Mouse (Mus musculus): ENCODE results near the gene Gm28729. TPM values are rescaled to one million over a fixed set of nuclear protein-coding genes. Genes with fewer than 3 reads are reported as not detected.

The Gm28729 gene
- total RNA-seq, 2 experiments from 2014 or later, result not detected

- ATAC-seq (replicated peaks; ENCODE audit: low FRiP score, poor library complexity, severe bottlenecking), result no peak
These were observed 54.6 kb downstream of the Gm28729 start for GRCm38 (mm10) chr9:96470266-96470974.

DNA sequence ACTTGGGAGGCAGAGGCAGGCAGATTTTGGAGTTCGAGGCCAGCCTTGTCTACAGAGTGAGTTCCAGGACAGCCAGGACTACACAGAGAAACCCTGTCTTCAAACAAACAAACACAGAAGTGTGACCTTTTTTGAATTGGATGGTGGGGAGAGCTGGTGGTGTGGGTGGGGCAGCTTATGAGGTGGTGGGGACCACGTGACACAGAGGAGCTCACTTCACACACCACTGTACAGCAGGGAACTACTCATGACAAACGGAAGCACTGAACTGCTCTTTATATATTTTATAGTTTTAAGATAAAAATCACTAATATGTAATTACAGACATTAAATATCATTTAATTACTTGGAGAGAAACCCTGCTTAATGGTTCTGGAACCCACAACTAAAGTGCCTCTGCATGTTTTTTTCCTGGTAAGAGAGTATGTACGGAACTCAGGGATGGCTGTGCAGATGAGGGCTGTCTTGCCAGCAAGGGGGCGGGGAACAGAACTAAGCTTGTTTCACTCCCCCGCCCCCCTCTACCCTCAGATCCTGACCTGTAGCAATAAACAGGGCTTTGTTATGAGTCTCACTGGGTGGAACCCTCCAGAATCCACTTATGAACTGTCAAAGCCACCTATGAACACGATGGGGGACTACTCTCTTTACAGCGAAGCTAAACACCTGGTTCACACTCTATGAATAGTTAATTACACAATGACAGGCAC is 55.4 kb downstream of the Gm28729 start:
- no peak for ATAC-seq (replicated peaks; ENCODE audit: low FRiP score, poor library complexity, severe bottlenecking)

DNA sequence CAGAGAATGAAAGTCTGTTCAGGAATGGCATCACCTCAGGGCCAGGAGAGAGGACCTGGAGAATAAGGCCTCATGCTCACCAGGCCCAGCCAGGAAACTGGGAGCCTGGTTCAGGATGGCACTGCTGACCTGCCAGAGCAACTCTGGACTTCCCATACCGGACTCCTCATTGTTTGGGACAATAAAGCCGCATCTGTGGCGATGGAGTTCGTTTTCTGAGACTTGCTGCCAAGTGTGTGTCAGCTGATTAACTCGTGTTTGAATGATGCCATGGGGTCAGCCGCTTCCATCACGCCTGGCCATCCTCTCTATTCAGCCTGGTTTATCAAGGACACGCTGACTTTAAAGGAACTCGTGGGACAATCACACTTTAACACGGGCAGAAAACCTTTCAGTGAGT is 61.4 kb downstream of the Gm28729 start:
- ATAC-seq (replicated peaks; ENCODE audit: low FRiP score, poor library complexity, severe bottlenecking), result no peak

DNA sequence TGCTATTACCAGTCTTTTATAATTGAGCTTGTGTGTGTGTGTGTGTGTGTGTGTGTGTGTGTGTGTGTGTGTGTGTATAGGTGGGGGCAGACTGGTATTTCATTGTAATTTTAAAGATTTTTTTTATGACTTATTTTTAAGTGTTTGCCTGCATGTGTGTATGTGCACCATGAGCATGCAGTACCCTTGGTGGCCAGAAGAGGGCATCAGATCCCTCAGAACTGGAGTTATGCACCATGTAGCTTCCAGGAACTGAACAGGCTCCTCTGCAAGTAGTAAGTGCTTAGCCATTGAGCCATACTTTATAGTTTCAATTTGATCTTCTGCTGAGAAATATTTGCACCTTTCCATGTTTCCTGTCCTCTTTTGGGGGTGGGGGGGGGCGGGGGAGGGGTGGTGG is 63.5 kb downstream of the Gm28729 start:
- ATAC-seq (replicated peaks; ENCODE audit: low FRiP score, poor library complexity, severe bottlenecking), result no peak

- no peak for ATAC-seq (replicated peaks; ENCODE audit: low FRiP score, poor library complexity, severe bottlenecking)
These were observed 64.8 kb downstream of the Gm28729 start for GRCm38 (mm10) chr9:96460117-96460865.

- no peak for ATAC-seq (replicated peaks; ENCODE audit: low FRiP score, poor library complexity, severe bottlenecking)
These were observed 69.4 kb downstream of the Gm28729 start for GRCm38 (mm10) chr9:96455618-96456017.

- no peak for ATAC-seq (replicated peaks; ENCODE audit: low FRiP score, poor library complexity, severe bottlenecking)
These were observed 72.1 kb downstream of the Gm28729 start for GRCm38 (mm10) chr9:96452956-96453355.

GRCm38 (mm10) chr9:96450900-96451720 is 74.0 kb downstream of the Gm28729 start:
- ATAC-seq (replicated peaks; ENCODE audit: low FRiP score, poor library complexity, severe bottlenecking), result no peak

DNA sequence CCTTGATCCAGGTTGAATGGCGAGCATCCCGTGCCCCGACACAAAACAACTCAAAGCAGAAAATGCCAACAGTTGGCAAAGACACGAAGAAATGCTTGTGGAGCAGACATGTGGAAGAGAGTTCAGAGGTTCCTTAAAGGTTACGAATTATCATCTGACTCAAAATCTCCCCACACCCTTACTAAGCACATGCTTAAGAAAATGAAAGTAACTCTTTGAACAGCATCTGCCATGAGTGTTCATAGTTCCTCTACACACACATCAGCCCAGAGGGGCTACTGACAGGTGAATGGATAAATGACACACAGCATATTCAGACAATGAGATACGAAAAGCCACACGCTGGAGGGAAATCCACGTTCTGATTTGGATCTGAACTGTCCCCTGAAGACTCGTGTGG is 75.5 kb downstream of the Gm28729 start:
- no peak for ATAC-seq (replicated peaks; ENCODE audit: low FRiP score, poor library complexity, severe bottlenecking)

GRCm38 (mm10) chr9:96445351-96445750 is 79.7 kb downstream of the Gm28729 start:
- ATAC-seq (replicated peaks; ENCODE audit: low FRiP score, poor library complexity, severe bottlenecking), result no peak

DNA sequence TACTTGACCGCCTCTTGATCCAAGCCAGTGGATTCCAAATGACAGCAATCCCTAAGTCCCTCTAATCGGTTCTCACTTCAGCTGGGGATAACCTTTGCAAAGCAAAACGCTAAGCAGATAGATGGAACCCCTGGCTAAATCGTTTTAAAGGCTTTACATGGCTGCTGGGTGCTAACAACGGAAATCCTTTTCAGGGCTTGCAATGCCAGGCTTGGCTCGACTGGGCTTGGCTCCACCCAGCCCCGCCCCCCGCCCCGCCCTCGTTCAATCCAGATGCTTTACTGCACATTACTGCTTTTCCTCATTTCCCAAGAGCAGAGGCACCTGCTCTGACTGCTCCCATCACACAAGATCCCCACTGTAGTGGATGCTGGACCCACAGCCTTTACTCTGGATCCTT is 83.0 kb downstream of the Gm28729 start:
- no peak for ATAC-seq (replicated peaks; ENCODE audit: low FRiP score, poor library complexity, severe bottlenecking)

DNA sequence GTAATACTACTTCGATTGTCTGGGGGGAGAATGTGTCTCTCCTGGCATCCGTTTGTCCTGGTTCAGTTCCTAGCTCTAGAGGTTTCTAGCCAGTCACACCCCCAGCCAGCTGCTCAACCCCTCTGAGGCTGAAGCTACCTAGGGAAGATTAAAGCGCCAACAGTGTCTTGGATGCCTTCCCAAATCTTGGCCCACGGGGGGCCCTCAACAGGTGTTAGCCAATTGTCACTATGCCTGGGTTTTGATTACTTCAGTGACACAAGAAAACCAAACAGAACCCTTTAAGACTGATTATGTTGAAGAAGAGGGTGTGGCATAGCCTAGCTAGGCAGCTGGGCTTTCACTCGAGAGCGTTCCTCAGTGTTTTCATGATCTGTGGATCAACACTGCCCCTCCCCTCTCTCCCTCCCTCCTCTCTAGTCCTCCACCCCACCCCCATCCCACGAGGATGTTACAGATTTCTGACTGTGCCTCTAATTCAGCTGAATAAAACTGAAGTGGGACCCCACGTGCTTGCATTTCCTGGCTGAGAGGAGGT is 86.7 kb downstream of the Gm28729 start:
- ATAC-seq (replicated peaks; ENCODE audit: low FRiP score, poor library complexity, severe bottlenecking), result no peak

DNA sequence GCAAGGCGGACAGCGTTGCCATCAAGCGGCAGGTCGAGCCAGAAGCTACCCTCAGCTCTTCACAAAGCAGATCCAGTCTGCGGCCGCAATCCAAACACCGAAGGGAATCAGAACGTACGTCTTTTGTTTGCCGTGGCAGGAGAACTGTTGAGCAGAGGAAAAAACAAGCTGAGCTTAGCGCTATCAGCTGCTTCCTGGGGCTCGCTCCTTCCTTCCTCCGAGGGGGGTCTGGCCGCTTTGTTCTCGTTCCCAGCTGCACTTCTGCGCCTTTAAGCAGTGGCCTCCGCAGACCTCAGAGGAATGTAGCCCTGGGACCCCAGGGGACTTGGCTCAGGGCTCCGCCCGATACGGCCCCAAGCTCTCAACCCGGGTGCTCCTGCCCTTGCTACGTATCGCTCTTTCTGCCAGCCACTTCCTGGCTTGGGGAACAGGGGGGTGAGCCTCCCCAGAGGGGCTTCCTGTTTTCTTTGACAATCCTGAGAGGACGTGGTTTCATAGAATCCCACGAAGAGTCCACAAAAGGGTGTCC is 87.2 kb downstream of the Gm28729 start:
- no peak for ATAC-seq (replicated peaks; ENCODE audit: low FRiP score, poor library complexity, severe bottlenecking)

DNA sequence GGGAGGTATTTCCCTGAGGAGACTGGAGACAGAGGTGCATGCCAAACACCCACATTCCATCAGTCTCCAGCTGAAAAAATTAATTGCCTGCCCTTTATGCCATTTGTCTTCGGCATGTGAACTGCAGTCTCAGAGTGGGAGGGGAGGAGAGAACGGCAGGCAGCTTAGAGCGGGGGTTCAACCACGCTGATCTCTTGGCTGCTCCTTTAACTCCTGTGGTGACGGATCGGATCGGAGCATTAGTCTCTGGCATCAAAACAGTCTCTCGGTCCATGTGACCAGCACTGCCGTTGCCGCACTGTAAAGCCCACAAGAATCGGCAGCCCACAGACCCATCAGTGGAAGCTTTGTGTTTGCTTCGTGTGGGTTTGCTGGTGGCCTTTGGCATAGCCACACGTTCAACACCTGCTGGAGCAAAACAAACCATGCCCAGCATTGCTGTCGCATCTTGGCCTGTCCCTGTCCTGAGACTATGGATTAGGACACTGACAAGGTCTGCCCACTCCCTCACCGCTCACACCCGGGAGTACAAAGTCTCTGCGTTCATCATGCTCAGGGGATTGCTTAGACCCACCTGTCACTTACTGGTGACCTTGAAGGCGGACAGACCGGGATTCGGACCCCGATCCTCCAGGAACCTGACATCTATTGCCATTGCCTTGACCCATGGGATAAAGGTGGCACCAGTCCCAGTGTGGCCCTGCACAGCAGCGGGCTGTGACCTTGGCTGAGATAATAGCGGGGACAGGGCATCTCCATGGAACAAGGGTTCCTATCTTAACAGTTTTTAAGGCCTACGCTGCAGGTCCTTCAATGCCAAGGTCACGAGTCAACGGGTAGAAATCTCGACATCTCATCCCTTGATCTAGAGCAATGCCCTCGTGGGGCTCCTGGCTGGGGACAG is 87.9 kb downstream of the Gm28729 start:
- ATAC-seq (replicated peaks; ENCODE audit: low FRiP score, poor library complexity, severe bottlenecking), result no peak

Other genes starting within 250 kb of the Gm28729 start
- 55.0 and 62.6 TPM in 2 replicates for gene Atp1b3, start 160.8 kb downstream of the Gm28729 start, total RNA-seq (2015; ENCODE audit: low replicate concordance)
- 44.9 and 64.3 TPM in 2 replicates for gene Atp1b3, start 160.8 kb downstream of the Gm28729 start, total RNA-seq (2017; ENCODE audit: low replicate concordance)
- 30.1 and 58.8 TPM in 2 replicates for gene Rnf7, start 46.6 kb downstream of the Gm28729 start, total RNA-seq (2015; ENCODE audit: low replicate concordance)
- 10.6 and 18.3 TPM in 2 replicates for gene Rnf7, start 46.6 kb downstream of the Gm28729 start, total RNA-seq (2017; ENCODE audit: low replicate concordance)
- 11.1 and 13.3 TPM in 2 replicates for gene Rasa2, start 106.4 kb upstream of the Gm28729 start, total RNA-seq (2015; ENCODE audit: low replicate concordance)
- 5.9 and 6.3 TPM in 2 replicates for gene Rasa2, start 106.4 kb upstream of the Gm28729 start, total RNA-seq (2017; ENCODE audit: low replicate concordance)
- gene Zbtb38, start 227.6 kb upstream of the Gm28729 start, total RNA-seq (2015; ENCODE audit: low replicate concordance), result 4.8 and 7.1 TPM in 2 replicates
- 4.9 and 6.0 TPM in 2 replicates for gene Zbtb38, start 227.6 kb upstream of the Gm28729 start, total RNA-seq (2017; ENCODE audit: low replicate concordance)